Mouse (Mus musculus): ENCODE measurements around the gene Ptges3l. TPM values are rescaled to one million over a fixed set of nuclear protein-coding genes. Genes with fewer than 3 reads are reported as not detected.
"Not testable (repeated sequence)": the region's sequence is repeated elsewhere in the genome, so short reads cannot be mapped to it uniquely, and the experiment has no call there.

The Ptges3l gene
- total RNA-seq (2021): 1 to 10 TPM; 3.4 TPM

- DNase-seq (ENCODE audit: extremely low spot score in 1 of 2, low spot score in 2 of 2): peak; percentile 97 to 99
- intact Hi-C loops (cut with DNase I): no loop called here
Observed at GRCm38 (mm10) chr11:101424925-101425813, at the start of gene Ptges3l, which contains the start of gene Rundc1. Ptges3l (minus strand) TSS chr11:101425333. Rundc1 (plus strand) TSS chr11:101425085.

GRCm38 (mm10) chr11:101474298-101474697 lies 49.2 kb upstream of the Ptges3l start:
- no peak for DNase-seq (ENCODE audit: extremely low spot score in 1 of 2, low spot score in 2 of 2)
- intact Hi-C loops (cut with DNase I): loop anchor here (5.0 kb wide), 1 partner anchor 38 kb away; no protein-coding TSS in a partner anchor

- intact Hi-C loops (cut with DNase I): loop anchor here (5.0 kb wide), 1 partner anchor 39 kb away; no protein-coding TSS in a partner anchor
- not testable (repeated sequence) for DNase-seq (ENCODE audit: extremely low spot score in 1 of 2, low spot score in 2 of 2)
Observed at GRCm38 (mm10) chr11:101473686-101474085, 48.6 kb upstream of the Ptges3l start.

GRCm38 (mm10) chr11:101472336-101472735 lies 47.2 kb upstream of the Ptges3l start:
- peak; percentile 42 to 79 for DNase-seq (ENCODE audit: extremely low spot score in 1 of 2, low spot score in 2 of 2)
- intact Hi-C loops (cut with DNase I): loop anchor here (5.0 kb wide), 1 partner anchor 40 kb away; no protein-coding TSS in a partner anchor

GRCm38 (mm10) chr11:101471926-101472325 lies 46.8 kb upstream of the Ptges3l start:
- intact Hi-C loops (cut with DNase I): loop anchor here (5.0 kb wide), 1 partner anchor 40 kb away; no protein-coding TSS in a partner anchor

GRCm38 (mm10) chr11:101470206-101470605 lies 45.1 kb upstream of the Ptges3l start:
- intact Hi-C loops (cut with DNase I): loop anchor here (5.0 kb wide), 1 partner anchor 42 kb away; no protein-coding TSS in a partner anchor
- no peak for DNase-seq (ENCODE audit: extremely low spot score in 1 of 2, low spot score in 2 of 2)

More at GRCm38 (mm10) chr11:101471926-101472325, 46.8 kb upstream of the Ptges3l start:
- no peak for DNase-seq (ENCODE audit: extremely low spot score in 1 of 2, low spot score in 2 of 2)

GRCm38 (mm10) chr11:101469155-101469554 lies 44.0 kb upstream of the Ptges3l start:
- intact Hi-C loops (cut with DNase I): loop anchor here (5.0 kb wide), 1 partner anchor 83 kb away; the partner anchor contains the start of genes Brca1 and Nbr1

GRCm38 (mm10) chr11:101468731-101469130 lies 43.6 kb upstream of the Ptges3l start:
- no peak for DNase-seq (ENCODE audit: extremely low spot score in 1 of 2, low spot score in 2 of 2)
- intact Hi-C loops (cut with DNase I): loop anchor here (5.0 kb wide), 1 partner anchor 84 kb away; the partner anchor contains the start of genes Brca1 and Nbr1

More at GRCm38 (mm10) chr11:101469155-101469554, 44.0 kb upstream of the Ptges3l start:
- DNase-seq (ENCODE audit: extremely low spot score in 1 of 2, low spot score in 2 of 2): no peak

GRCm38 (mm10) chr11:101468263-101468688 lies 43.1 kb upstream of the Ptges3l start:
- intact Hi-C loops (cut with DNase I): loop anchor here (5.0 kb wide), 1 partner anchor 84 kb away; the partner anchor contains the start of genes Brca1 and Nbr1
- no peak for DNase-seq (ENCODE audit: extremely low spot score in 1 of 2, low spot score in 2 of 2)

- intact Hi-C loops (cut with DNase I): loop anchor here (5.0 kb wide), 1 partner anchor 85 kb away; the partner anchor contains the start of genes Brca1 and Nbr1
- DNase-seq (ENCODE audit: extremely low spot score in 1 of 2, low spot score in 2 of 2): peak; percentile 75 to 80
Observed at GRCm38 (mm10) chr11:101467477-101468262, 42.5 kb upstream of the Ptges3l start.

- not testable (repeated sequence) for DNase-seq (ENCODE audit: extremely low spot score in 1 of 2, low spot score in 2 of 2)
- intact Hi-C loops (cut with DNase I): loop anchor here (5.0 kb wide), 1 partner anchor 86 kb away; the partner anchor contains the start of genes Brca1 and Nbr1
Observed at GRCm38 (mm10) chr11:101466552-101466950, 41.4 kb upstream of the Ptges3l start.

GRCm38 (mm10) chr11:101465869-101466551 lies 40.9 kb upstream of the Ptges3l start, which contains the start of gene Vat1:
Vat1 (minus strand) TSS chr11:101466230.
- intact Hi-C loops (cut with DNase I): loop anchor here (5.0 kb wide), 1 partner anchor 86 kb away; the partner anchor contains the start of genes Brca1 and Nbr1
- DNase-seq (ENCODE audit: extremely low spot score in 1 of 2, low spot score in 2 of 2): peak in 1 of 2 experiments; percentile 87

- DNase-seq (ENCODE audit: extremely low spot score in 1 of 2, low spot score in 2 of 2): peak in 1 of 2 experiments; percentile 83
- intact Hi-C loops (cut with DNase I): loop anchor here (5.0 kb wide), 1 partner anchor 87 kb away; the partner anchor contains the start of genes Brca1 and Nbr1
Observed at GRCm38 (mm10) chr11:101465101-101465868, 40.2 kb upstream of the Ptges3l start.

GRCm38 (mm10) chr11:101464211-101465100 lies 39.3 kb upstream of the Ptges3l start, which contains the start of gene Rnd2:
Rnd2 (plus strand) TSS chr11:101464999.
- intact Hi-C loops (cut with DNase I): loop anchor here (5.0 kb wide), 1 partner anchor 88 kb away; the partner anchor contains the start of genes Brca1 and Nbr1
- DNase-seq (ENCODE audit: extremely low spot score in 1 of 2, low spot score in 2 of 2): peak in 1 of 2 experiments; percentile 62

GRCm38 (mm10) chr11:101462583-101463440 lies 37.7 kb upstream of the Ptges3l start:
- peak in 1 of 2 experiments; percentile 20 for DNase-seq (ENCODE audit: extremely low spot score in 1 of 2, low spot score in 2 of 2)
- intact Hi-C loops (cut with DNase I): no loop called here
